Mouse (Mus musculus) embryonic stem cell, embryonic (primary cell): ENCODE data around the gene Gm3558.
"Not testable (repeated sequence)": the region's sequence is repeated elsewhere in the genome, so short reads cannot be mapped to it uniquely, and the experiment has no call there.

Source experiments
- CTCF ChIA-PET, 4 experiments: fragments of 300-600 bp in 2 of 4; fragments of 350-600 bp in 2 of 4; sonication (Branson Sonifier 250); formaldehyde crosslinking; loops; one replicate each; lab custom pipeline; 2022; ENCODE audit warnings: inconsistent platforms in 2 of 4; lab: Charles Lee
- POLR2A ChIA-PET, 4 experiments: fragments of 300-600 bp in 2 of 4; fragments of 350-600 bp in 2 of 4; sonication (Branson Sonifier 250); formaldehyde crosslinking; loops; one replicate each; lab custom pipeline; 2022; ENCODE audit warnings: antibody characterized with exemption in 4 of 4, inconsistent platforms in 1 of 4; lab: Charles Lee

Gene Gm3558

GRCm38 (mm10) chr14:7568382-7568781 is at the start of gene Gm3558:
Gm3558 (minus strand) TSS chr14:7568566.
- CTCF ChIA-PET, POLR2A ChIA-PET: not testable (repeated sequence)

GRCm38 (mm10) chr14:7595492-7595891 is 27.1 kb upstream of the Gm3558 start, which contains the start of gene Gm10338:
Gm10338 (minus strand) TSS chr14:7595592.
- CTCF ChIA-PET, POLR2A ChIA-PET: not testable (repeated sequence)

GRCm38 (mm10) chr14:7567890-7568289 is 476 bp downstream of the Gm3558 start:
- CTCF ChIA-PET, POLR2A ChIA-PET: not testable (repeated sequence)

DNA sequence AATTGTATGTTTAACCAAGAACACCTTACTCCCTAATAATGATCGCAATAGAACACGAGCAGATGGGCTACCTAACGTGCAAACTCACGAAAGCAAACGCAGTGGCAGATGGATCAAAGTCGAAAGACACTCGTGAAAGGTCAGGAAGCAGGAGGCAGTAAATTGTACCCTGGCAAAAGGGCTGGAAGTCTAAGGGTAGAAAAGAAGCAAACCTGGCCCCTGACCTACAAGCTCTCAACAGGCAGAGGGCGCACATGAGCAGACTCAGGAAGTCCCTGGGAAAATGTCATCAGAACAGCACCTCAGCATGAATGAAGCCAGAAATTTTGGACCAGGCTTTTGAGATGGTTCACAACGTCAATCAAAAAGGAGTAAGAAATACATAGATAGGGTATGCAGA is 1.1 kb downstream of the Gm3558 start:
- CTCF ChIA-PET, POLR2A ChIA-PET: not testable (repeated sequence)
